Mouse (Mus musculus) CH12.LX (cell line): Measurements from ENCODE around the gene Adamts16.

Source experiments
- CHD1 ChIP-seq: IDR thresholded peaks from 2 replicates; pipeline ENCODE4 v1.6.1; 2012; ENCODE audit warnings: low read depth, low read length, improper control_type of control experiment, inconsistent platforms
- CHD2 ChIP-seq: IDR thresholded peaks from 2 replicates; pipeline ENCODE4 v1.6.1; 2011; ENCODE audit warnings: low read length, improper control_type of control experiment
- CTCF ChIP-seq, 2 experiments: IDR thresholded peaks in 1 of 2; conservative IDR thresholded peaks in 1 of 2; 2 replicates each; pipeline ENCODE4 v1.5.1; 2011 to 2012; ENCODE audit warnings: low read depth in 2 of 2, low read length in 2 of 2, improper control_type of control experiment in 1 of 2, inconsistent platforms in 1 of 2, mild to moderate bottlenecking in 1 of 2, moderate library complexity in 1 of 2
- E2F4 ChIP-seq: IDR thresholded peaks from 2 replicates; pipeline ENCODE4 v1.6.1; 2011; ENCODE audit warnings: low read depth, low read length, improper control_type of control experiment; ENCODE audit not compliant: insufficient replicate concordance
- EP300 ChIP-seq: IDR thresholded peaks from 2 replicates; pipeline ENCODE4 v1.6.1; 2011; ENCODE audit warnings: low read length, improper control_type of control experiment
- GABPA ChIP-seq: IDR thresholded peaks from 2 replicates; pipeline ENCODE4 v1.6.1; 2012; ENCODE audit warnings: low read depth, low read length, improper control_type of control experiment, inconsistent platforms; ENCODE audit not compliant: insufficient replicate concordance
- KAT2A ChIP-seq: IDR thresholded peaks from 2 replicates; pipeline ENCODE4 v1.6.1; 2012; ENCODE audit warnings: low read length, improper control_type of control experiment, inconsistent platforms; ENCODE audit not compliant: insufficient replicate concordance
- MEF2A ChIP-seq: IDR thresholded peaks from 2 replicates; pipeline ENCODE4 v1.6.1; 2014; ENCODE audit warnings: low read depth, mild to moderate bottlenecking, inconsistent platforms, low read length, improper control_type of control experiment, borderline replicate concordance
- NRF1 ChIP-seq: IDR thresholded peaks from 2 replicates; pipeline ENCODE4 v1.6.1; 2014; ENCODE audit warnings: low read depth, mild to moderate bottlenecking, inconsistent platforms, low read length, improper control_type of control experiment, moderate library complexity
- POLR2A ChIP-seq: IDR thresholded peaks from 2 replicates; pipeline ENCODE4 v1.6.1; 2011; ENCODE audit warnings: low read depth, mild to moderate bottlenecking, improper control_type of control experiment, low read length
- SIN3A ChIP-seq: IDR thresholded peaks from 2 replicates; pipeline ENCODE4 v1.6.1; 2012; ENCODE audit warnings: low read length, improper control_type of control experiment, inconsistent platforms
- TBP ChIP-seq: conservative IDR thresholded peaks from 2 replicates; pipeline ENCODE4 v1.6.1; 2011; ENCODE audit warnings: low read depth, low read length, improper control_type of control experiment
- USF1 ChIP-seq: IDR thresholded peaks from 2 replicates; pipeline ENCODE4 v1.6.1; 2014; ENCODE audit warnings: low read depth, mild to moderate bottlenecking, inconsistent platforms, low read length, improper control_type of control experiment

DNA sequence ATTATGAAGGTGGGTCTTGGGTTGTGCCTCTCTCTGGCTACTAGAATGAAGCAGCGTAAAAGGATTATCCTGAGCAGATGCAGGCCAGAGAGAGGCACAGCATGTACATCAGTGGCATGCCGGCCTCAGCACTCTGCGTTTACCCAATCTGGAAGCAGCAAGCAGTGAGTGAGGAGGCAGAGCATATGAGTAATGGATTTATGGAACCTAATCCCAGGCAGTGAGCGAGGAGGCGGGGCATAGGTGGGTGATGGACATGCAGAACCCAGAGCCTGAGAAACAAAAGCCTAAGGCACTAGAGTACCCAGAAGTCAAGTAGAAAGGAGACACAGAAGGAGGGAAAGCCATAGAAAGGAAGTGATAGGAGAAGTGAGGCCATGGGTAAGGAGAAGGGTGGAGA, 107.0 kb downstream of the Adamts16 start:
- TF ChIP-seq CHD1 (no peak), TBP (no peak), POLR2A (no peak), EP300 (no peak), E2F4 (no peak), CTCF (conservative IDR thresholded peaks at IDR 0.05 in 1 of 2, IDR thresholded peaks at IDR 0.05 in 1 of 2; ENCODE audit: low read depth in 2 of 2, low read length in 2 of 2) (no peak), MEF2A (no peak), USF1 (no peak), GABPA (no peak), KAT2A (no peak), NRF1 (no peak), CHD2 (no peak), SIN3A (no peak)
